Mouse (Mus musculus) embryonic facial prominence, embryonic 15.5 days (tissue): ENCODE results near the gene Card9. TPM values are rescaled to one million over a fixed set of nuclear protein-coding genes. Genes with fewer than 3 reads are reported as not detected.

ENCODE experiments used
- ATAC-seq: fragments of 200-750 bp; cut with Nextera tagmentation; 2 replicates; pipeline ENCODE4 v1.8.0; 2017; ENCODE audit warnings: low read depth, moderate TSS enrichment; ENCODE audit not compliant: insufficient number of reproducible peaks, low FRiP score, low TSS enrichment
- H3K27ac ChIP-seq: fragments of 300-500 bp; sonication (generic); replicated peaks from 2 replicates; pipeline ENCODE4 v1.5.1; 2015; ENCODE audit warnings: mild to moderate bottlenecking, inconsistent platforms
- H3K27me3 ChIP-seq: fragments of 300-500 bp; sonication (generic); 2 replicates; pipeline ENCODE4 v1.6.1; 2015; ENCODE audit warnings: inconsistent platforms
- H3K36me3 ChIP-seq: fragments of 300-500 bp; sonication (generic); 2 replicates; pipeline ENCODE4 v1.6.1; 2015; ENCODE audit warnings: mild to moderate bottlenecking, inconsistent platforms
- H3K4me1 ChIP-seq: fragments of 300-500 bp; sonication (generic); 2 replicates; pipeline ENCODE4 v1.6.1; 2015; ENCODE audit warnings: inconsistent platforms
- H3K4me2 ChIP-seq: fragments of 300-500 bp; sonication (generic); replicated peaks from 2 replicates; pipeline ENCODE4 v1.6.1; 2015; ENCODE audit warnings: mild to moderate bottlenecking, inconsistent platforms
- H3K4me3 ChIP-seq: fragments of 300-500 bp; sonication (generic); replicated peaks from 2 replicates; pipeline ENCODE4 v1.5.1; 2015; ENCODE audit warnings: mild to moderate bottlenecking, inconsistent platforms
- H3K9ac ChIP-seq: fragments of 300-500 bp; sonication (generic); 2 replicates; pipeline ENCODE4 v1.6.1; 2015; ENCODE audit warnings: inconsistent platforms
- H3K9me3 ChIP-seq: fragments of 300-500 bp; sonication (generic); replicated peaks from 2 replicates; pipeline ENCODE4 v1.6.1; 2016; ENCODE audit warnings: inconsistent platforms
- WGBS: fragments of 180-500 bp; shearing (Covaris S2); methylation state at CpG from one replicate; pipeline ENCODE4 v1.1.7; 2015; 5-methylcytosine and 5-hydroxymethylcytosine counted together
- polyA plus RNA-seq: library from polyadenylated mRNA; unstranded; fragments of >200 nt; fragmentation: Nextera tagmentation; extraction: Ambion mirVana; gene quantifications from 2 replicates; pipeline ENCODE4 v1.2.1, GENCODE M21; 2015

The Card9 gene
- polyA plus RNA-seq, 1 experiment from 2014 or later: 1.7 TPM

GRCm38 (mm10) chr2:26325386-26326181 is 35.1 kb downstream of the Card9 start:
- 64% methylated on average over 15 of the region's 15 CpGs for WGBS

GRCm38 (mm10) chr2:26324917-26325316 is 35.8 kb downstream of the Card9 start:
- Histone ChIP-seq H3K27ac (no peak overlapping the region), H3K4me3 (no peak overlapping the region), H3K9ac (no peak overlapping the region), H3K9me3 (no peaks in the 10 kb centered on the region), H3K4me2 (no peak overlapping the region), H3K4me1 (peaks cover 17% of the 10 kb centered on the region), H3K27me3 (no peaks in the 10 kb centered on the region), H3K36me3 (peaks cover 59% of the 10 kb centered on the region)
- ATAC-seq: no peak
- 77% methylated on average over 2 of the region's 2 CpGs for WGBS

More at GRCm38 (mm10) chr2:26325386-26326181, 35.1 kb downstream of the Card9 start:
- Histone ChIP-seq H3K36me3 (peaks cover 65% of the 10 kb centered on the region), H3K9ac (no peak overlapping the region), H3K4me1 (peaks cover 13% of the 10 kb centered on the region), H3K27me3 (no peaks in the 10 kb centered on the region), H3K4me3 (no peak overlapping the region), H3K4me2 (no peak overlapping the region), H3K27ac (no peak overlapping the region), H3K9me3 (no peaks in the 10 kb centered on the region)
- peak; percentile 64; the same call in 1 of the 2 replicates for ATAC-seq

DNA sequence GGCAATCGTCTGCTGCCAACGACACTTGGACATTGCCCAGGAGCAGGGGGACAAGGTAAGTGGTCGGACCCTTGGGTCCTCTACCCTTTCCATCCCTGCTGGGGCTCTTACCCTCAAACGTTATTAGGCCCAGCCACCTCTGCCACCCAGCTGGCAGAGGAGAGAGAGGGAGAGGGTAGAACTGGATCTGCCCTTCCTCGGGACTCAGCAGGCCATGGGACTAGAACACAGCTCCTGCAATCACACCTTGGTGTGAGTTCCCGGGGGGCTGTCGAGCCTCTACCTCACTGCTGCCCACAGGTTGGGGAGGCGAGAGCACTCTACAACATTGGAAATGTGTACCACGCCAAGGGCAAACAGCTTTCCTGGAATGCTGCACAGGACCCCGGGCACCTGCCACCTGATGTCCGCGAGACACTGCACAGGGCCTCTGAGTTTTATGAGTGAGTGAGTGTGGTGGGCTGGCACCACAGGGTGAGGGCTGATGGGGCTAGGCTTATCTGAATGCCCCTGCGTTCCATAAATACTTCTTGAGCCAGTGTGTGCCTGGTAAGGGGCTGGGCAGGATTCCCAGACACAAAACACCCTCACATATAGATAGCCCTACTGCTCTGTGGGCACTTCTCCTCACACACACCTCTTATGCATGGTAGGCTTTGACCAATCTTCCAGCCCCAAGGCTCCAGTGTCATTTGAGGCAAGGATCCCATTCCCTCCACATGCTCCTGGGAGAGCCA is 37.0 kb downstream of the Card9 start:
- peaks cover 51% of the 10 kb centered on the region for H3K36me3 ChIP-seq
- WGBS: 90% methylated on average over 13 of the region's 13 CpGs
- no peaks in the 10 kb centered on the region for H3K27me3 ChIP-seq
- no peak overlapping the region for H3K9ac ChIP-seq
- H3K4me3 ChIP-seq: no peak overlapping the region
- peaks cover 29% of the 10 kb centered on the region for H3K4me1 ChIP-seq
- H3K9me3 ChIP-seq: no peaks in the 10 kb centered on the region
- H3K4me2 ChIP-seq: no peak overlapping the region
- no peak overlapping the region for H3K27ac ChIP-seq
- no peak for ATAC-seq

- H3K4me1 ChIP-seq: peaks cover 57% of the 10 kb centered on the region
- H3K4me2 ChIP-seq: no peak overlapping the region
- no peak overlapping the region for H3K9ac ChIP-seq
- H3K27ac ChIP-seq: no peak overlapping the region
- H3K4me3 ChIP-seq: no peak overlapping the region
- H3K36me3 ChIP-seq: peaks cover 27% of the 10 kb centered on the region
- H3K27me3 ChIP-seq: no peaks in the 10 kb centered on the region
- ATAC-seq: no peak
- H3K9me3 ChIP-seq: no peaks in the 10 kb centered on the region
- WGBS: 81% methylated on average over 14 of the region's 14 CpGs
Observed at GRCm38 (mm10) chr2:26320245-26321185, 40.2 kb downstream of the Card9 start.

DNA sequence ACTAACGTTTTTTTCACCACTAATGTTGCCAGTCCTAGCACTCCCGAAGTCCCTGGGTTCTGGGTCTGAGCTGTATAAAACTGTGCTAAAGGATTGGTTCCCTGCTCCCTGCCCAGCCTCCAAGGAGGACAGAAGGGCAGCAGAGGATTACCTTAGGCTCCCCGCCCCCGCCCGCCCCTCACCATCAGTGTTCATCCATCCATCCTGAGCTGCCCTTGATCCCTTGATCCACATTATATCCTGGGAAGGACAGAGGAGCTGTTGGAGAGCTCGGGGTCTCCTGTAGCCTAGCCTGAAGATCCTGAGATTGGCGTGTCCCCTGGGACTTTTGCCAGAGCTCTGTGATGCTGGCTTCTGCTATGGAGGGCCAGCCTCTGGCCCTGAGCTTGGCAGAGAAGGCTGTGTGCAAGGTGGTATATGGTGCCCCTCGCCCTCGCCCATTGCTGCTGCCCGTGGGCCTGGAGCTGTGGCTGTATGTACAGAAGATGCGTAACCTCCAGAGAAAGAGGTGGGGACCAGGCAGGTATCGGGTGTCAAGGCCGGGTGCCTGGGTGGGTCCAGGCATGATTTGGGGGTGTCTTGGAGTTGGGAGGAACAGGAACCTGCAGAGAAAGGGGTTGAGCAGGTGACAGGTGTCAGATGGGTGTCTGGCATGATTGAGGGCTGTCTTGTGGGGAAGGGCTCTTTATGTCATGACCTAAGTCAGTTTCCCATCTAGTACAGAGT is 41.0 kb downstream of the Card9 start:
- Histone ChIP-seq H3K9me3 (no peaks in the 10 kb centered on the region), H3K4me2 (no peak overlapping the region), H3K4me3 (no peak overlapping the region), H3K27me3 (no peaks in the 10 kb centered on the region), H3K36me3 (peaks cover 18% of the 10 kb centered on the region), H3K9ac (no peak overlapping the region), H3K27ac (no peak overlapping the region), H3K4me1 (peaks cover 58% of the 10 kb centered on the region)
- WGBS: 86% methylated on average over 13 of the region's 13 CpGs
- ATAC-seq: no peak

- no peak overlapping the region for H3K27ac ChIP-seq
- no peaks in the 10 kb centered on the region for H3K9me3 ChIP-seq
- H3K36me3 ChIP-seq: peaks cover 13% of the 10 kb centered on the region
- no peak overlapping the region for H3K4me3 ChIP-seq
- WGBS: 88% methylated on average over 9 of the region's 9 CpGs
- no peaks in the 10 kb centered on the region for H3K27me3 ChIP-seq
- H3K4me2 ChIP-seq: no peak overlapping the region
- peaks cover 64% of the 10 kb centered on the region for H3K4me1 ChIP-seq
- H3K9ac ChIP-seq: no peak overlapping the region
- no peak for ATAC-seq
Observed at GRCm38 (mm10) chr2:26319109-26319508, 41.6 kb downstream of the Card9 start.

DNA sequence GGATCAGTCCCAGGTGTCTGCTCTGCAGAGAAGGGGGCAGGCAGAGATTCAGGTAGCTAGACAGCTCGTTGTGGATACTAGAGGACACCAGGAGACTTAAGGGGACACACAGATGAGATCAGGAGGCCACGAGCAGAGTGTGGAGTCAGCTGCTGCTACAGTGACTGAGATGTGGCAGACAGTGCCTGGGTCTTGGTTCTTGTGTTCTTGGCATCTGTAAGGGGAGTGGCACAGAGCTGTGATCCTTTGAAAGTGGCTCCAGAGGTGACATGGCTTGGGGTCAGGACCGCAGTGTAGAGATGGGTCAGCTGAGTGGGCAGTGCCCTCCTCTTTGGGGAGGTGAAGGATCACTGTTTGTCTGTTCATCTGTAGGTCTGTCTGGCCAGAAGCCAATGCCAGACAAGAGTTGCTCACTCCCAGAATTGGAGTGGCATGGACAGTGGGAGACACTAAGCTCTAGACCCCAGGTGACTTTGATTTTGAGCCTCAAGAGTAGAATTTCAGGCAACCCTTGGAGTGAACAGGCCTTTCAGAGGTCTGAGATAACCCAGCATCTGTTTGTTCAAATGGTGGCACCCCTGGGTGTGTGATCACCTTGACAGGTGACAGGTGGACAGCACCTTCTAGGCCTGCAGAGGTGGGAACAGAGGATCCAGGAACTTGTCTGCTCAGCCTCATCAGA is 42.6 kb downstream of the Card9 start:
- Histone ChIP-seq H3K4me2 (peak overlapping the region; percentile 77; the same call in 1 of the 2 replicates), H3K27me3 (no peaks in the 10 kb centered on the region), H3K9ac (0 out of 2 replicates have a peak overlapping the region, but pooled peaks have one; percentile 4), H3K4me3 (no peak overlapping the region), H3K9me3 (no peaks in the 10 kb centered on the region), H3K36me3 (0 out of 2 replicates have a peak, but pooled peaks cover 3% of the 10 kb centered on the region), H3K4me1 (peaks cover 69% of the 10 kb centered on the region), H3K27ac (no peak overlapping the region)
- WGBS: 83% methylated on average over 3 of the region's 3 CpGs
- ATAC-seq: no peak

GRCm38 (mm10) chr2:26317371-26317770 is 43.3 kb downstream of the Card9 start:
- no peak for ATAC-seq
- Histone ChIP-seq H3K4me1 (peaks cover 69% of the 10 kb centered on the region), H3K4me2 (peak overlapping the region; percentile 77), H3K36me3 (no peaks in the 10 kb centered on the region), H3K9ac (0 out of 2 replicates have a peak overlapping the region, but pooled peaks have one; percentile 4), H3K9me3 (no peaks in the 10 kb centered on the region), H3K27ac (peak overlapping the region; percentile 98), H3K27me3 (no peaks in the 10 kb centered on the region), H3K4me3 (peak overlapping the region; percentile 77)
- 61% methylated on average over 3 of the region's 3 CpGs for WGBS

- peak overlapping the region; percentile 98 for H3K27ac ChIP-seq
- H3K4me3 ChIP-seq: peak overlapping the region; percentile 77
- 30% methylated on average over 9 of the region's 9 CpGs for WGBS
- H3K36me3 ChIP-seq: no peaks in the 10 kb centered on the region
- H3K27me3 ChIP-seq: no peaks in the 10 kb centered on the region
- peak overlapping the region; percentile 94 for H3K9ac ChIP-seq
- peaks cover 72% of the 10 kb centered on the region for H3K4me1 ChIP-seq
- no peaks in the 10 kb centered on the region for H3K9me3 ChIP-seq
- peak overlapping the region; percentile 77 for H3K4me2 ChIP-seq
- no peak for ATAC-seq
Observed at GRCm38 (mm10) chr2:26316576-26317246, 44.0 kb downstream of the Card9 start.
